Mouse (Mus musculus): ENCODE measurements at regions not wholly inside any gene's neighbourhood (a gene's known extent, or its start where the extent isn't known, plus 50 kb on each side); places are given as distances from the start of the nearest gene placed in this dataset.

DNA sequence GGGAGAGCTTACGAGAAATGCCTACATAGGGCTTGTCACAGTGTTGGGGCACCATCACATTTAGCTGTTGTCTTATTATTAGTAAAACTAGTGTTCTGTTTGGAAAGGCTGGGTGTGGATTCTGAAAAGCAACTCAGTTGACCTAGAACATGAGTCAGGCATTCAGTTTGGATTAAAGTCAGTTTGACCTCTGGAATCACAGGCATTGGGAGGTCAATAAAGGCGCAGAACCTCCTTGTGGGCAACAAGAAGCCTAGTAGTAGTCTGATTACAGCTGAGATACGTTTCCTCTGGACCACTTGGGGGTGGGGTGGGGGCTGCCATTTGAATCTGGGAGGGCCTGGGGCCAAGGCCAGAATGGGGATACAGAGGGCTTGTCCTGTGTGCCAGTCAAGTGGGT lies 52.1 kb upstream of the Map3k1 start:
- DNase-seq (ENCODE audit: low spot score), result no peak
- no peaks in the 10 kb centered on the region for H3K36me3 ChIP-seq
- WGBS, result 84% methylated on average over 3 of the region's 3 CpGs

GRCm38 (mm10) chr13:111862316-111862715 lies 53.5 kb upstream of the Map3k1 start:
- no peaks in the 10 kb centered on the region for H3K9me3 ChIP-seq
- H3K36me3 ChIP-seq, result no peaks in the 10 kb centered on the region
- H3K4me3 ChIP-seq, result no peak overlapping the region
- H3K27me3 ChIP-seq (ENCODE audit: insufficient read depth, poor library complexity, severe bottlenecking), result no peaks in the 10 kb centered on the region
- DNase-seq (ENCODE audit: low spot score), result no peak
- WGBS, result 73% methylated on average over 8 of the region's 8 CpGs
- H3K27ac ChIP-seq, result no peak overlapping the region
- no peaks in the 10 kb centered on the region for H3K4me1 ChIP-seq (replicated peaks)

More for the DNA sequence above, 52.1 kb upstream of the Map3k1 start:
- Histone ChIP-seq H3K4me3 (no peak overlapping the region), H3K9me3 (no peaks in the 10 kb centered on the region), H3K4me1 (replicated peaks) (no peaks in the 10 kb centered on the region), H3K27ac (no peak overlapping the region), H3K27me3 (ENCODE audit: insufficient read depth, poor library complexity, severe bottlenecking) (no peaks in the 10 kb centered on the region)

DNA sequence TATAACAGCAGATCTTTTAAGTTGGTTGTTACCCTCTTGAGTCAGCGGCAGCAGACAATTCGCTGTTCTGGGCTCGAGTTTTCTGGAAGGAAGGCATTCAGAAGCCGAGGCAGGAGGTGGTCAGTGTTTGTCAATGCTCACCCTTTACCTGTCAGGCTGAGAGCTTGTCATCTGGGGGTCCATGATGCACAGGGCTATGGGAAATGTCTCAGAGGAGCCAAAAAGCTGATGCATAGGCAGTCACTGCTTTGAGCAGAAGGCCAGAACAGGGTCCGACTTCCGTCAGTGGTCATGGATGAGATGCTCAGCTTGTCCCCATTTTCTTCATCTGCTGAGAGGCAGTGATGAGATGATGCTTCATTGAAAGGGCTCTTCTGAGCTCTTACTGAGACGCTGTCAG lies 57.2 kb upstream of the Map3k1 start:
- H3K4me1 ChIP-seq (replicated peaks), result peaks cover 28% of the 10 kb centered on the region
- no peaks in the 10 kb centered on the region for H3K36me3 ChIP-seq
- H3K4me3 ChIP-seq, result no peak overlapping the region
- H3K27me3 ChIP-seq (ENCODE audit: insufficient read depth, poor library complexity, severe bottlenecking), result no peaks in the 10 kb centered on the region
- DNase-seq (ENCODE audit: low spot score), result no peak
- WGBS, result 96% methylated on average over 7 of the region's 7 CpGs
- H3K9me3 ChIP-seq, result no peaks in the 10 kb centered on the region
- no peak overlapping the region for H3K27ac ChIP-seq

GRCm38 (mm10) chr13:111867261-111867660 lies 58.5 kb upstream of the Map3k1 start:
- DNase-seq (ENCODE audit: low spot score), result no peak
- no peak overlapping the region for H3K4me3 ChIP-seq
- H3K27me3 ChIP-seq (ENCODE audit: insufficient read depth, poor library complexity, severe bottlenecking), result no peaks in the 10 kb centered on the region
- no peaks in the 10 kb centered on the region for H3K36me3 ChIP-seq
- peaks cover 28% of the 10 kb centered on the region for H3K4me1 ChIP-seq (replicated peaks)
- WGBS, result 97% methylated on average over 2 of the region's 2 CpGs
- 0 out of 2 replicates have a peak overlapping the region, but pooled peaks have one; percentile 84 for H3K27ac ChIP-seq
- no peaks in the 10 kb centered on the region for H3K9me3 ChIP-seq

GRCm38 (mm10) chr13:111867763-111868725 lies 59.3 kb upstream of the Map3k1 start:
- Histone ChIP-seq H3K27me3 (ENCODE audit: insufficient read depth, poor library complexity, severe bottlenecking) (no peaks in the 10 kb centered on the region), H3K27ac (peak overlapping the region; percentile 84), H3K36me3 (no peaks in the 10 kb centered on the region), H3K9me3 (peaks cover 1% of the 10 kb centered on the region; the same call in 1 of the 2 replicates), H3K4me1 (replicated peaks) (peaks cover 28% of the 10 kb centered on the region), H3K4me3 (peak overlapping the region; percentile 21; the same call in 1 of the 2 replicates)
- peak; percentile 58 for DNase-seq (ENCODE audit: low spot score)
- WGBS, result 54% methylated on average over 31 of the region's 31 CpGs

- WGBS, result 75% methylated on average over 3 of the region's 3 CpGs
- DNase-seq (ENCODE audit: low spot score), result no peak
Observed at GRCm38 (mm10) chr13:111868947-111869346, 60.2 kb upstream of the Map3k1 start.

DNA sequence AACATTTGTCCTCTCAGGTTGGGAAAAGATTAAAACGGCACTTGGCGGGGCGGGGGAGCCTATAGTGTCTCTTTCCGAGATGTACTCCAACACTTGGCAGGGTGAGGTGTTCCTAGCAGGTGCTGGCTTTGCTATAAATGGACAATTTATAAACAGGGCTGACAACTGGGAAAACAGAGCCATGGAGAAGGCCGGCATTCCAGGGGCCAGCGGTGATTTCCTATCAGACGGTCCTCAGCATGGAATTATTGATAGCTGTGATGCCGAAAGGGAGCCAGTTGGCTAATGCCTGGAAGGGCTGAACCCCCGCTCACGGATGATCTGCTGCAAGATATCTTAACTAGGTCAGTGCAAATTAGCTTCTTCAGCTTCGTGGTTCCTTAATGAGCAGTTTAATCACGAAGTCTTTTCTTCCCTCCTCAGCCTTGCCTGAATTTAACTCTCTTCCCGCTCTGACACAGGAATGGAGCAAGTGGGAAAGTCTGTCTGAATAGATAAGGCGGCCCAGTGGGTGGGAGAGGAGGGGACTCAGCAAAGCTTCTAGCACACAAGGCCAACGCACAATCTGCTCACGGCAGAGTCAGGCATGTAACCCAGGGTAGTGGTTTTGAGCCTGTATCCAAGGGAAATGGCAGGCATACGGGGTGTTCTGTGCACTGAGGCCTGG lies 61.1 kb upstream of the Map3k1 start:
- no peak overlapping the region for H3K4me3 ChIP-seq
- no peaks in the 10 kb centered on the region for H3K36me3 ChIP-seq
- peaks cover 28% of the 10 kb centered on the region for H3K4me1 ChIP-seq (replicated peaks)
- WGBS, result 59% methylated on average over 17 of the region's 17 CpGs
- peaks cover 4% of the 10 kb centered on the region; the same call in 1 of the 2 replicates for H3K9me3 ChIP-seq
- no peak overlapping the region for H3K27ac ChIP-seq
- DNase-seq (ENCODE audit: low spot score), result no peak
- no peaks in the 10 kb centered on the region for H3K27me3 ChIP-seq (ENCODE audit: insufficient read depth, poor library complexity, severe bottlenecking)

More at GRCm38 (mm10) chr13:111868947-111869346, 60.2 kb upstream of the Map3k1 start:
- H3K36me3 ChIP-seq, result no peaks in the 10 kb centered on the region
- no peaks in the 10 kb centered on the region for H3K27me3 ChIP-seq (ENCODE audit: insufficient read depth, poor library complexity, severe bottlenecking)
- H3K9me3 ChIP-seq, result peaks cover 4% of the 10 kb centered on the region; the same call in 1 of the 2 replicates
- H3K4me3 ChIP-seq, result no peak overlapping the region
- peaks cover 28% of the 10 kb centered on the region for H3K4me1 ChIP-seq (replicated peaks)
- 0 out of 2 replicates have a peak overlapping the region, but pooled peaks have one; percentile 84 for H3K27ac ChIP-seq

GRCm38 (mm10) chr13:111870505-111870904 lies 61.7 kb upstream of the Map3k1 start:
- whole genome bisulfite sequencing, result 88% methylated on average over 4 of the region's 4 CpGs
- H3K9me3 ChIP-seq, result peaks cover 4% of the 10 kb centered on the region; the same call in 1 of the 2 replicates
- peaks cover 28% of the 10 kb centered on the region for H3K4me1 ChIP-seq (replicated peaks)
- DNase-seq (ENCODE audit: low spot score), result no peak
- no peaks in the 10 kb centered on the region for H3K36me3 ChIP-seq
- H3K4me3 ChIP-seq, result no peak overlapping the region
- no peaks in the 10 kb centered on the region for H3K27me3 ChIP-seq (ENCODE audit: insufficient read depth, poor library complexity, severe bottlenecking)
- no peak overlapping the region for H3K27ac ChIP-seq

DNA sequence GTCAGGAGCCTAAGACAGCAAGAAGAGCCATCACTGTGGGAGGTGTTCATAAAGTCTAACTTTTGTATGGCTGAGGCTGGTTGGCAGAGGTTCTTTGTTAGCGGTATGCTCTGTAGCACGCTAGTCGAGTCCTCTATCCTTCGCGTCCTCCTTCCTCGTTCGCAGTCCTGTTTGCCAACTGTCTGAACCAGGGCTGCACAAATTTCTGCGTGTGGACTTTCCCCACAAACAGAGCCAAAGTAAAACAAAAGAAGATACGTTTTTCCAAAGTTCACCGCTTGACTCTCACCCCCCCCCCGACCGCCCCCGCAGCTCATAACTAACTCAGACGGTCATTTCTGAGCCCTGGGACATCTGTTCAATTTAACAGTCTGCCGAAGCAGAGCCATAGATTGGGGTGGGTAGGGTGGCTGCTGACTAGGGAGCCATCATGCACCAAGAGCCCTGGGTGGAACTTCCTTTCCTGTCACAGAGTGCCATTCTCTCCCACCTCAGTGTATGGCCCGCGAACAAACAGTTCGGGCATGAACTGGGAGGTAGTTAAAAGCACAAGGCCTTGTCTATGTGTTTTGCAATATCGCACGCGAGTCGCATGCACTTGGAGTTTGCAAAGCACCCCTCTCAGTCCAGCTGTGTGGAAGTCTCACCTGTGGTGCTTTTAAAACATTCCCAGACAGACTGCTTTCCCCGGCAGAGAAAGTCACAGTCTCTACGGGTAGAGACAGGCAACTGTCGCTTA lies 63.0 kb upstream of the Map3k1 start:
- DNase-seq (ENCODE audit: low spot score), result no peak
- Histone ChIP-seq H3K27me3 (ENCODE audit: insufficient read depth, poor library complexity, severe bottlenecking) (no peaks in the 10 kb centered on the region), H3K9me3 (peaks cover 4% of the 10 kb centered on the region; the same call in 1 of the 2 replicates), H3K36me3 (no peaks in the 10 kb centered on the region), H3K27ac (no peak overlapping the region), H3K4me3 (no peak overlapping the region), H3K4me1 (replicated peaks) (peaks cover 28% of the 10 kb centered on the region)
- WGBS, result 94% methylated on average over 25 of the region's 25 CpGs

DNA sequence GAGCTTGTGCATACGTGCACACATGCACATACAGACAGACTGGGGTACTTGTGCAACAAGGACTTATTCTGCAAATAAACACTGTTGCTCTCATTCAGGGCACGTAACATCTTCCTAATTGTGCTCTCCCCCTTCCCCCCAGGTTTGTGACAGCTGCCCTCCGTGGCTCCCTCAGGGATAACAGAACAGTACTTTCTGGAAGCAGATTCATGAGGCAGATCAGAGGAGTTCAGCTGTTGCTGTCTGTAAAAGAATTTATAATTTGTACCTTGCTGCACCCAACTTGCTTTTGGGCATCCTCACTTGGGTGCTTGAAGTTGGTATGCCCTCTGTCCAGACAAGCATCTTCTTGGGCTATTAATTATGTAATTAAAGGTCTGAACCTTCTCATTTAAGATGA lies 65.5 kb upstream of the Map3k1 start:
- H3K27ac ChIP-seq, result no peak overlapping the region
- H3K9me3 ChIP-seq, result peaks cover 4% of the 10 kb centered on the region; the same call in 1 of the 2 replicates
- no peak for DNase-seq (ENCODE audit: low spot score)
- H3K4me3 ChIP-seq, result no peak overlapping the region
- no peaks in the 10 kb centered on the region for H3K27me3 ChIP-seq (ENCODE audit: insufficient read depth, poor library complexity, severe bottlenecking)
- no peaks in the 10 kb centered on the region for H3K36me3 ChIP-seq
- H3K4me1 ChIP-seq (replicated peaks), result peaks cover 13% of the 10 kb centered on the region
- 88% methylated on average over 3 of the region's 3 CpGs for WGBS

GRCm38 (mm10) chr13:111876404-111876803 lies 67.6 kb upstream of the Map3k1 start:
- no peak overlapping the region for H3K27ac ChIP-seq
- no peaks in the 10 kb centered on the region for H3K4me1 ChIP-seq (replicated peaks)
- 83% methylated on average over 3 of the region's 3 CpGs for WGBS
- H3K27me3 ChIP-seq (ENCODE audit: insufficient read depth, poor library complexity, severe bottlenecking), result no peaks in the 10 kb centered on the region
- H3K4me3 ChIP-seq, result no peak overlapping the region
- H3K9me3 ChIP-seq, result peaks cover 4% of the 10 kb centered on the region; the same call in 1 of the 2 replicates
- H3K36me3 ChIP-seq, result no peaks in the 10 kb centered on the region
- DNase-seq (ENCODE audit: low spot score), result no peak

- Histone ChIP-seq H3K36me3 (no peaks in the 10 kb centered on the region), H3K4me1 (replicated peaks) (no peaks in the 10 kb centered on the region), H3K9me3 (peaks cover 4% of the 10 kb centered on the region; the same call in 1 of the 2 replicates), H3K27ac (no peak overlapping the region), H3K27me3 (ENCODE audit: insufficient read depth, poor library complexity, severe bottlenecking) (no peaks in the 10 kb centered on the region), H3K4me3 (no peak overlapping the region)
- DNase-seq (ENCODE audit: low spot score), result no peak
- WGBS, result 86% methylated on average over 2 of the region's 2 CpGs
Observed at GRCm38 (mm10) chr13:111876847-111877246, 68.1 kb upstream of the Map3k1 start.
